Mouse (Mus musculus) lung, adult 2 months (tissue): Measurements from ENCODE around the gene Cacna2d3. TPM values are rescaled to one million over a fixed set of nuclear protein-coding genes. Genes with fewer than 3 reads are reported as not detected.

Experiments
- DNase-seq: peaks from one replicate; pipeline ENCODE4 v3.0.0; 2022
- H3K4me1 ChIP-seq: fragments of 200-500 bp; 2 replicates; pipeline ENCODE4 v1.6.1; 2011; ENCODE audit warnings: low read length; ENCODE audit not compliant: control insufficient read depth, insufficient read depth
- H3K4me3 ChIP-seq: fragments of 200-500 bp; replicated peaks from 2 replicates; pipeline ENCODE3; 2011; ENCODE audit warnings: low read depth, mild to moderate bottlenecking, control low read depth, low read length; ENCODE audit errors: extremely low read depth
- CTCF ChIP-seq: fragments of 200-500 bp; IDR thresholded peaks from 2 replicates; pipeline ENCODE4 v1.5.1; 2011; ENCODE audit warnings: mild to moderate bottlenecking, low read length, control low read depth; ENCODE audit not compliant: insufficient read depth
- POLR2A ChIP-seq: fragments of 200-500 bp; IDR thresholded peaks from 2 replicates; pipeline ENCODE4 v1.6.1; 2011; ENCODE audit warnings: low read depth, mild to moderate bottlenecking, control low read depth, low read length, borderline replicate concordance; ENCODE audit errors: extremely low read depth
- WGBS: fragments of 180-500 bp; shearing (Covaris S2); methylation state at CpG from one replicate; pipeline ENCODE4 v1.1.7; 2018; 5-methylcytosine and 5-hydroxymethylcytosine counted together
- polyA plus RNA-seq: library from polyadenylated mRNA; depleted of rRNA; stranded (reverse); fragments of >200 nt; gene quantifications from 2 replicates; pipeline ENCODE4 v1.2.3, GENCODE M21; 2012; rRNA removed

Gene Cacna2d3
- polyA plus RNA-seq, result 0.29 and 0.38 TPM in 2 replicates

DNA sequence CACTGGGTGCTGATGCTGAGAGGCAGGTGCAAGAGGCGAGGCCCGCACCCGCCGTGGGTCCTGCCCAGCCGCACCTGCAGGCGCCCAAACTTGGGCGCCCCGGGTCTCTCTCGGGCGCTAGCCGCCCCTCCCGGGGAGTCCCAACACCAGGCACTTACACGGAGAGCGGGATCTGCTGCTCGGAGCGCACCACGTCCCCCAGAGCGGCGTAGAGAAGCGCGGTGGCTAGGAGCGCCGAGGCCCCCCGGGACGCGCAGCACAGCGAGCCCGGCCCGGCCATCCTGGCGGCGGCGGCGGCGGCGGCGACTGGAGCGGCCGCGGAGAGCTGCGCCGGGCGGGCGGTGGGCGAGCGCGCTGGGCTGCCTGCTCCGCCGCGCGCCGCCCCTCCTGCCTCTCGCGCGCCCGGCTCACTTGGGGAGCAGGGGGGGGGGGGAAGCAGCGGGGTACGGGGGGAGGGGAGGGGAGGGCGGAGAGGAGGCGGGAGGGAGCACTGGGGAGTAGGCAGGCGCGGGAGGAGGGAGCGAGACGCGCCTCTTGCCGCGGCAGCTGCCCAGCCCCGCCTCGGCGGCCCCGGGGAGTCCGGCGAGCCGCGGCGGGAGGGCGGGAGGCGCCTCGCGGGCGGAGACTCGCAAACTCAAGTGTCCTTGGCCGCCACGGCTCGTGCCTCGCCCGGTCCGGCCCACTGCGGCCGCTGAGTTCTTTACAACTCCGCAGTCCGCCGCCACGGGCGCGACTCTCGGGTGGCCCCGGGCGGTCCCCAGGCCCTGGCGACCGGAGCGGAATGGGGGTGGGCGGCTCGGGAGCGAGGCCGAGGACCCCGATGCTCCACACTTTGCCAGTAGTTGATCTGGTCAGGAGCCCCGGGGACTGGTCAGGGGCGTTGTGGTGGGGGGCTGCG lies at the start of gene Cacna2d3:
Gene Cacna2d3 (minus strand): TSS at position 377 of the 898 bp plus-strand sequence.
- DNase-seq, result peak; percentile 24
- WGBS, result 1% methylated on average over 84 of the region's 109 CpGs
- peak within 1 kb of the TSS; percentile 27 for H3K4me3 ChIP-seq
- H3K4me1 ChIP-seq, result no peaks in the 10 kb centered on the region
- no peak for TF ChIP-seq POLR2A
- no peak for TF ChIP-seq CTCF

DNA sequence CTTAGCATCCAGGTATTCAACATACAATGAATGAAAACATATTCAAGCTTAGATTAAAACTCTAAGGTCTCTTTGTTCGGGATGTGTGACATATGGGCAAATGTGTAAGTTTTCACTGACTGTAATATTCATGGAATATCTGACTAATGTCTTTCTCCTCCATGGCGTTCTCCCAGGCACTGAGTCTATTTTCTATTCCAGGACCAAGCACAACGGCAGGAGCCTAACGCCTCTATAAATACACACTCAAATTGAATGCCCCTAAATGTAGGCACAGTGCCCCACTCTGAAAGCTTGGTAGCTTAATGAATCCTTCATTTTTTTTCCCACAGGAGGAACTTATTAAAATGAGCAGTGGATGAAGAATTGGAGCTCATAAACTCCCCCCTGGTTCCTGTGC lies 47.8 kb upstream of the Cacna2d3 start:
- no peaks in the 10 kb centered on the region for H3K4me1 ChIP-seq
- no peak for DNase-seq
- TF ChIP-seq POLR2A (no peak), CTCF (no peak)
- H3K4me3 ChIP-seq, result no peak overlapping the region
- 84% methylated on average over 4 of the region's 4 CpGs for WGBS

DNA sequence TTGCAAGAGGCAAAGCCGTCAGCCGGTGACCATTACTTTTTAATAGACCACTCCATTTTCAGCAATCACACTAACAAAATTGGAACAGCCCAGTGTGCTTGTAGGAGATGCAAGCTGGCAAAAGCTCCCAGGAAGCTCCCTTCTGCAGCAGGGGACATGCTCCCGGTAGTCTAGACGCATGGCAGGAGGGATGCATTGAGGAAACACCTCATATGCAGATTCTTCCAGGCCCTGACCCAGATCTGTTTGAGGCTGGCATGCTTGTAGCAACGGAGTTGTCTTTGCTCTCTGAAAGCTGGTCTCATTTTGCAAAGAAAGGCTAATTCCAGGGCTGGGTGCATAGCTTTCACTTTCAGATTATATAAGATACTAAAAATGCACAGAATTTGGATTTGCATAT lies 31.2 kb upstream of the Cacna2d3 start:
- 65% methylated on average over 5 of the region's 5 CpGs for WGBS
- Histone ChIP-seq H3K4me3 (no peak overlapping the region), H3K4me1 (no peaks in the 10 kb centered on the region)
- TF ChIP-seq POLR2A (no peak), CTCF (no peak)
- no peak for DNase-seq

DNA sequence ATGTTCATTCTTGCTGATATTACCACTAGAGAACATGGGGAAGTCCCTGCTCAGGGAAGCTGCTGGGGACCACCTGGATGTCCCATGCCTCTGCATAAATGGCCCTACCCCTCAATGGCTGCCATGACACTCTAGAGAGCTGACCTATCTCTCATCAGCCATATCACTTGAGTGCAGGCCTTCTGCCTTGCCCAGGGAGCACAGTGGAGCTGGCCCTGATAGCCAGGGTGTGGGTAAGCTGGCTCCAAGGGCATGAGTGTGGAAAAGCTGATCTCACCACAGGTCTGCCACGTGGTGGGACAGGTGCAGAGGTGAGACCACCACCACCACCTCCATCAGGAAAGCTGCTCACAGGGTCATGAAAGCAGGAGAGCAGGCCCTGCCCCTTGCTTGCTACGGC lies 17.1 kb upstream of the Cacna2d3 start:
- 72% methylated on average over 2 of the region's 2 CpGs for WGBS
- Histone ChIP-seq H3K4me3 (no peak overlapping the region), H3K4me1 (no peaks in the 10 kb centered on the region)
- TF ChIP-seq POLR2A (no peak), CTCF (no peak)
- no peak for DNase-seq

DNA sequence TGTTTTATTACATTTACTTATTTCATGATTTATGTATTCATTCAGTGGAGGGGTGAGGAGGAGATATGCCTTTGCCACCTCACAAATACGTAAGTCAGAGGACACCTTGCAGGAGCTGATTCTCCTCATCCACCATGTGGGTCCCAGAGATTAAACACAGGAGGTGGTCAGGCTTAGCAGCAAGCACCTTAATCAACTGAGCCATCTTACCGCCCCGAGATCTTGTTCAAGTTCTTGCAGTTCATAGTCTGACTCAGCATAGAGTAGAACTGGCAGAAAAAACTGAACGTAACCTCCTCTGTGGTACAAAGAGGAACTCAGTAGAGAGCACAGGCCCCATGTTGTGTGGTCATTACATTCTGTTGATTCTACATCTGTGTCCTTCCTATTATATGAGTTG lies 8.6 kb upstream of the Cacna2d3 start:
- TF ChIP-seq CTCF, result no peak
- TF ChIP-seq POLR2A, result no peak
- DNase-seq, result no peak
- WGBS, result 86% methylated on average over 4 of the region's 4 CpGs
- H3K4me1 ChIP-seq, result no peaks in the 10 kb centered on the region
- no peak overlapping the region for H3K4me3 ChIP-seq

DNA sequence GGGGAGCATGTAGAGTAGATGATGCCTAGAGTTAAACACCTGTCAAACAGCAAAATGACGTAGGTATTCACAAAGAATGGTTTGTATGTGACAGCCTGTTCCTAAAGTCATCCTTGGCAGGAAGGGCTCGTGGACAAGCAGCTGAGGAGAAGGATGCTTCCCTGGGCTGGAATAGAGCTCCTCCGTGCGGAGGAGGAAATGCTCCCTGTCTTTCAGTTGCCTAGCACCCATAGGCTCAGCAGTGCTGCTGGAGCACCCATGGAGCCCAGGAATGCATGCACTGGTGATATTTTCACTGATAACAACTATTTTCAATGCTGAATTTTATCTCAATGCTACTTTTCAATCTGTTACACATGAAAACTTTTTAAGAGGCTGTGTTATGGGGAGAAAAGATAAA lies 7.3 kb upstream of the Cacna2d3 start:
- TF ChIP-seq POLR2A (no peak), CTCF (no peak)
- Histone ChIP-seq H3K4me3 (no peak overlapping the region), H3K4me1 (no peaks in the 10 kb centered on the region)
- 62% methylated on average over 4 of the region's 4 CpGs for WGBS
- DNase-seq, result no peak

GRCm38 (mm10) chr14:29727596-29727995 lies 5.9 kb upstream of the Cacna2d3 start:
- 73% methylated on average over 9 of the region's 9 CpGs for WGBS
- Histone ChIP-seq H3K4me3 (no peak overlapping the region), H3K4me1 (no peaks in the 10 kb centered on the region)
- no peak for TF ChIP-seq CTCF
- TF ChIP-seq POLR2A, result no peak
- DNase-seq, result no peak

GRCm38 (mm10) chr14:29723267-29723666 lies 1.6 kb upstream of the Cacna2d3 start:
- no peak for DNase-seq
- no peak overlapping the region for H3K4me3 ChIP-seq
- 8% methylated on average over 10 of the region's 10 CpGs for WGBS

DNA sequence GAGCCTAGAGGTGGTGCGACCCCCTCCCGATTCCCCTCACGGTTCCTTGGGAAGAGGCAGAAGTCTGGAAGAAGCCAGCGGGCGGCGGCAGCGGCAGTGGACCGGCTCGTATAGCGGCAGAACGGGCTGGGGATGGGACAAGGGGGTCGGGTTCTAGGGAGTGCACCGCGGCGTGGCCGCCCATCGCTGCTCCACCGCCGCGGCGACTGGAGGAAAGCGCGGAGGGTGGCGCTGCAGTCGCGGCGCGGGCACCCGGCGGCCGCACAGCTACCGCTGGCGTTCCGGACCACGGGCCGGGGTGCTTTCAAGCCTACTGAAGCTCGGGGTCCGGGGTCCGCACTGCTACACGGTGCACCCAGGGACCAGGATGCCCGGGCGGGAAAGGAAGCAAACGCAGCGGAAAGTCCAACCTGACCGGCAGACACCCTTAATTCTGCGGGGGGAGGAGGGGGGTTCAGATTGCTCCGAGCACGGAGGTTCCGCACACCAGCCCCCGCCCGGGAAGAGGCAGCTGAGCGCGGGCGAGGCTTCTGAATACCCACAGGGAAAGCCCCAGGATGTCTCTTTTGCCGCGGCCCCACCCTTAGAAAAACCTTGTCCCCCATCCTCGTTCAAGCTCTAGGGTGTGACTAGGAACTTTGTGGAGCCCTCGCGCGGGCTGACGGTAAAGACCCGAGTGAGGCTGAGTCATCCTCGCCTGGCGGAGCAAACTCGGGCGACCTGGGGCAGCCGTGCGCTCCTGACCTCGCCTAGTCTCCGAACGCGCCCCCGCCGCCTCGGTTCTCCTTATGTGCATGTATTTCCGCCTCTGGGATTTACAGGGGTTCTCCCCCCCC lies 940 bp upstream of the Cacna2d3 start:
- 1% methylated on average over 76 of the region's 76 CpGs for WGBS
- Histone ChIP-seq H3K4me3 (peak overlapping the region; percentile 27), H3K4me1 (no peaks in the 10 kb centered on the region)
- no peak for TF ChIP-seq CTCF
- TF ChIP-seq POLR2A, result no peak
- DNase-seq, result no peak

More at GRCm38 (mm10) chr14:29723267-29723666, 1.6 kb upstream of the Cacna2d3 start:
- H3K4me1 ChIP-seq, result no peaks in the 10 kb centered on the region
- TF ChIP-seq CTCF (no peak), POLR2A (no peak)

GRCm38 (mm10) chr14:29721131-29721487 lies 555 bp downstream of the Cacna2d3 start:
- TF ChIP-seq CTCF, result no peak
- no peak for TF ChIP-seq POLR2A
- Histone ChIP-seq H3K4me1 (no peaks in the 10 kb centered on the region), H3K4me3 (no peak overlapping the region)
- 2% methylated on average over 11 of the region's 11 CpGs for WGBS
- no peak for DNase-seq

- H3K4me3 ChIP-seq, result no peak overlapping the region
- no peak for DNase-seq
- WGBS, result 4% methylated on average over 17 of the region's 17 CpGs
- TF ChIP-seq POLR2A (no peak), CTCF (no peak)
- no peaks in the 10 kb centered on the region for H3K4me1 ChIP-seq
Measured at GRCm38 (mm10) chr14:29720334-29720911, 1.2 kb downstream of the Cacna2d3 start.
